Mouse (Mus musculus): ENCODE results near the gene Erfe.
A peak's percentile ranks its signal among the peaks of the same experiment; 100 is the strongest.

The Erfe gene

GRCm38 (mm10) chr1:91380453-91381090 is 14.3 kb downstream of the Erfe start:
- peak; percentile 77 to 92 for DNase-seq

- peak; percentile 25 to 27 for DNase-seq
Observed at GRCm38 (mm10) chr1:91381091-91381471, 14.9 kb downstream of the Erfe start.

DNA sequence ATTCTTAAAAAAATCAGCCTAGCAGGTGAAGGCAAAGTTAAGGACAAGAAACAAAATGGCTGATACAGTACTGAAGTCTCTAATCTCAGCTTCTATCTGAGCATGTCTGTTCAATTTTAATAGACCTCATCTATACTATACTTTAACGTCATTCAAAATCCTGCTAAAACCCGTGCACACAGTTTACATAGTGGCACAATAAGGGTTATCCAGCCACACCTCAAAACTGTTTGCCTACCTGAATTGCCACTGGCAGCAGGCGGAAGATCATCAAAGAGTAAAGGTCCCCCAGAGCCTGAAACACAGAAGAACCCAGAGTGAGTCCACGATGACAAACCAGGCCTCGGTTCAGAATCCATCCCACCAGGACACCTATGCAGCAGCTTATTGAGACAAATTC is 24.1 kb downstream of the Erfe start:
- no peak for DNase-seq

- peak in 1 of 2 experiments; percentile 34 for DNase-seq
Observed at GRCm38 (mm10) chr1:91397927-91398259, 31.7 kb downstream of the Erfe start.

GRCm38 (mm10) chr1:91398260-91399062 is 32.2 kb downstream of the Erfe start, which contains the start of gene Ilkap:
Gene Ilkap, minus strand, starts transcription at chr1:91398815.
- peak; percentile 87 to 89 for DNase-seq

- no peak for DNase-seq
Observed at GRCm38 (mm10) chr1:91404976-91405375, 38.7 kb downstream of the Erfe start.

DNA sequence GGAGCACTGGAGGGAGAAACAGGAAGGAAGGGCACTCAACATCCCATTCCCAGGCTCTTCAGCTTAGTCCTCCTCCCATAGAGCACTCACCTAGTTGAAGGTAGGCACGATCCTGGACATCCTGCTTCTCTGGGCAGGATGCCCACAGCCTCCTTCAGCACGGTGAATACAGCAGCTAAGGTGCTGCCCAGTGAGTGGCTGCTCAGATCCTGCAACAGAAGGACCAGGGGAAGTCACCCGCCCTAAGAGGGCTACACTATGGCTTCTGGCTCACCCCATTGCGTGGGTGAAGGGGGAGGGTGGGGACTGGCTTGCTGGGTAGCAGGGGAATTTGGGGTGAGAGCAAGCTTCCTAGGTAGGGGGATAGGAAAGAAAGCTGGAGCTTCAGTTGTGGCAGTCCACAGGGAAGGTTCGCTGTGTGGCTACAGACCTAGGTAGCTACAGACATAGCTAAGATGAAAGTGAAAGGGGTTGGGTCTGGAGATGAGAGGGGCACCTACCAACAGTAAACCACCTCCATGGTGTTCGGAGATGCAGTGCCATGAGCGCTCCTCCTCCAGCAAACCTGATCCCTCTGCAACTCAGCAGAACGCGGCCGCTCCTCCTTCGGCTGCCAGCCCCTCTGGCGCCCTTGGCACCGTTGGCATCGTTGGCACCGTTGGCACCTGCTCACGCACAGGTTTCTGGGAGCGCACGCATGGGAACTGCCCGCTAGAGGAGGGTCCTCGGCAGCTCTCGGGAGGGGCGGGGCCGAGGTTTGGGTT is 39.4 kb downstream of the Erfe start:
- no peak for DNase-seq

DNA sequence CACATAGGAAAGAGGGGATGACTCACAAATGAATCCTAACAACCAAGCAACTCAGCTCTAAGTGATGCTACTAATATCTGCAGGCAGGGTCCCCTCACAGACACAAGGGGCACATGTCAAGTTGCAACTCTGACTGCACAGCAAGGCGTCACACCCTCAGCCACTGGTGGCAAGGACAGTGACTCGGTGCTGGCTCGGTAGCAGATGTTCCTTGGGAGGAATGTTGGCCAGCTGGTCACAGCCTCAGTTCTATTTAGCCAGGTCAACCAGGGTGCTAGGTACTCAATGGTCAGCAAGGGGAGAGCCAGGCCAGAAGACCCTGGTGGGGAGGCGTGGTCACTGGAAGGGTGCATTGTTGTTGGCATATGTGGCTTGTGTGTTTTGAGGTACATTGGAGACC is 41.6 kb downstream of the Erfe start:
- DNase-seq = no peak

GRCm38 (mm10) chr1:91411631-91412285 is 45.5 kb downstream of the Erfe start:
- no peak for DNase-seq

GRCm38 (mm10) chr1:91412286-91413029 is 46.2 kb downstream of the Erfe start:
- peak; percentile 34 to 58 for DNase-seq

- peak; percentile 96 to 98 for DNase-seq
Observed at GRCm38 (mm10) chr1:91413030-91413506, 46.8 kb downstream of the Erfe start.

DNA sequence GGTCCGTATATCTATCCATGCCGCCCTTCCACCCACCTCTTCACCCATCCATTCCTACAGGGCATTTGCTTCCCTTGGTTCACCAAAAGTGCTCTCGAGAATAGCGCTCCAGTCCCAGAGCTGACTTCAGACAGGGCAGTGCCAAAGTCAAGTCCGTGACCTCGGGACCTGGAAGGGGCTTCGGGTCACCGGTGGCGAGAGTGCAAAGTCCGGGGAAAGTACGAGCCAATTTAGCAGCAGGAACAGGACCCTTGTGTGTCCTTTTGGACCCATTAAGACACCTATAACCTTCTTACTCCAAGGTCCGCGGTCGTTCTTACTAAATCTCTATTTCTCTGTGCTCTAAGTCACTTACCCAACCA is 47.3 kb downstream of the Erfe start:
- peak; percentile 83 to 86 for DNase-seq

GRCm38 (mm10) chr1:91413898-91414594 is 47.8 kb downstream of the Erfe start, which contains the start of gene Hes6:
Gene Hes6, minus strand, starts transcription at chr1:91414038.
- peak; percentile 69 to 83 for DNase-seq

DNA sequence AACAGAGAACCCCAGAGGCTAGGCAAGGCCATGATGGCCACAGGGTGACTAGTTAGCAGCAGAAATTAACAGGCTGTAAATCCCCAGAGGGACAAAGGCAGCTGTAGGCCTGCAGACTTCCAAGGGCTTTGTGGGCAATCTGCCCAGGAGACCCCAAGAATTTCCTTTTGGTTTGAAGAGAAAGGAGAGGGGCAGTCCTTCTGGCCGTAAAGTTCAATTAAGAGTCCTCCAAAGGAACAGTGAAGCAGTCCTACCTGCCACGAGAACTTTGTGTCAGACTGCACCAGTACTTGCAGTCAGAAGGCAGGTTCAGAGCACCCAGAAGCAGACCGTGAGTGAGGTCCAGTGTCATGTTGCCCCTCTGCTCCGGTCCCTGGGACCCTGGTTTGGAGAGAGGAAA is 48.7 kb downstream of the Erfe start:
- no peak for DNase-seq

GRCm38 (mm10) chr1:91415311-91415710 is 49.1 kb downstream of the Erfe start:
- DNase-seq = no peak

DNA sequence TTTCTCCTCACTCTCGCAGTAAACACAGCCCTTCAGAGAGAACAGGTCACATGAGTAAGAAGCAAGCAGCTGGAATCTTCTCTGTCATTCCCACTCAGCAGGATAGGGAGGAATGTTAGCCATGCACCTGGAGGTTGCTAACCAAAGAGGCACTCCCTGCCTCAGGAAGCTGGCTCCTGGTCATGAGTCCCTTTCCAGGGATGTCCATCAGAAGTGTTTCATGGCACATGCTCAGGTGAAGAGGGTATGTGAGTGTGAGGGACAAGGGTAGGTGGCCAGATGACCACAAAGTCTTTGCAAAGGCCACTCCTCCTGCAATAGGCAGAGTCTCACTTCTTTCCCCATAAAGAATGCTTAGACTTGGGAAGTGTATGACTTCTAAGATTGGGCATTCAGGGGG is 51.8 kb downstream of the Erfe start:
- no peak for DNase-seq

- no peak for DNase-seq
Observed at GRCm38 (mm10) chr1:91419862-91420600, 53.8 kb downstream of the Erfe start.

DNA sequence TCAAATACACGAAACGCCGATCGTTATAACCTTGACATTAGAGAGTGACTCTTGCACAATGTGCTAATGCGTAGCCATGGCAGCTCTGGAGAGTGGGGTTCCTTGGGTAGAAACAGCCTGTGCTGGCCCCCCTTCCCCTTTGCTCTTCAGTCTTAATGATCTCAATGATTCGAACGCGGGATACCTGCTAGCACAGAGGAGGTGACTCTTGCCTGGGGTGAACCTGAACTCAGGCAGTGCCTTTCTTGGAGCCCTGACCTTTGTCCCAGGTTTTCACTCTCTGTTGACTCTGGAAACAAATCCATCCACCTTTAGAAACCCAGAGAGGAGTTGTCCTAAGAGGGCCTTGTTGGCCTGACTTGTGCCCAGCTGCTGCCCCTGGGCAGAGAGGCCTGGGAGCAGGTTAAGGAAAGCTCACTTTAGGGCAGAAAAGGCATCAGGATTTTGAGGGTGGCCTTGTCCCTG is 54.4 kb downstream of the Erfe start:
- peak in 1 of 2 experiments; percentile 42 for DNase-seq
